Mouse (Mus musculus) CD4-positive, CD25-positive, alpha-beta regulatory T cell, adult 2 months (primary cell): ENCODE results near the gene Enpep.
A peak's percentile ranks its signal among the peaks of the same experiment; 100 is the strongest.

ENCODE experiments used
- DNase-seq: peaks from one replicate; pipeline ENCODE4 v3.0.0-alpha.2; 2012; ENCODE audit warnings: low read depth, low spot score

Gene Enpep

DNA sequence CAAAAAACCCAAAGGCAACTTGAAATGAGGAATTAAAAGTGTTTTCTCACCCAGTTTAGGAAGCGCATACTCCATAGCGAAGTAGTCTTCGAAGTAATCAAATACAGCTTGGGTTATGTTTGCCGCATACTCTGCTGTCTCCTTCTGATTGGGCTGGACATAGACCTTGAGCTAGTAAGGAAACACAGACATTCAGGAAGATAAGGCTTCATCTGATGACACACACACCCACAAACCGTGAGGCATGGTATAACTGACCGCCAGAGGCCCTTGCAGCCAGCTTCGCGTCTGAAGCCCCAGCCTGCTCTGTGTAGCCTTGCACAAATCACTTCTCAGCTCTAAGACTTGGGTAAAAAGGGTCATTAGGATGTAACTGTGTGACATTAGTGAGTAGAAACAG lies 20.0 kb downstream of the Enpep start:
- DNase-seq: no peak

GRCm38 (mm10) chr3:129311951-129312350 lies 20.6 kb downstream of the Enpep start:
- no peak for DNase-seq

DNA sequence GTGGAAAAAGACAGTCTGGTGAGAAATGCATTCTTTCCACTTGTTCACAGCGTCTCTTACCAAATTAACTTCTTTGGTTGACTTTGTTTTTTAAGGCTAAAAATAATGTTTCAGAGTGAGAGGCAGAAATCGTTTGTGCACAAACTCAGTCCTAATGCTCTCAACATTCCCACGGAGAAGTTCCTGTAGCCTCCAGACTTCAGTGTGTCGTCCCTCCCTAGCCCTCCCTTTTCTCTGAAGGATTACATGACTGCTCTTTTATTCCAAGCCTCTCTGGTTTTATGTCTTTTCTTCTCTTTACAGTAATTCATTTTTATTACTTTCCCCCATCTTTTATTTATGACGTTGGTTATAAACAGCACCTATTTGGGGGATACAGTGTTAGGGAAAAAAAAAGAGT lies 22.6 kb downstream of the Enpep start:
- DNase-seq: no peak

GRCm38 (mm10) chr3:129308876-129309275 lies 23.6 kb downstream of the Enpep start:
- no peak for DNase-seq

GRCm38 (mm10) chr3:129308102-129308752 lies 24.3 kb downstream of the Enpep start:
- peak; percentile 77 for DNase-seq

- peak; percentile 62 for DNase-seq
Observed at GRCm38 (mm10) chr3:129303941-129304340, 28.6 kb downstream of the Enpep start.

- DNase-seq: peak; percentile 65
Observed at GRCm38 (mm10) chr3:129299874-129300273, 32.6 kb downstream of the Enpep start.

DNA sequence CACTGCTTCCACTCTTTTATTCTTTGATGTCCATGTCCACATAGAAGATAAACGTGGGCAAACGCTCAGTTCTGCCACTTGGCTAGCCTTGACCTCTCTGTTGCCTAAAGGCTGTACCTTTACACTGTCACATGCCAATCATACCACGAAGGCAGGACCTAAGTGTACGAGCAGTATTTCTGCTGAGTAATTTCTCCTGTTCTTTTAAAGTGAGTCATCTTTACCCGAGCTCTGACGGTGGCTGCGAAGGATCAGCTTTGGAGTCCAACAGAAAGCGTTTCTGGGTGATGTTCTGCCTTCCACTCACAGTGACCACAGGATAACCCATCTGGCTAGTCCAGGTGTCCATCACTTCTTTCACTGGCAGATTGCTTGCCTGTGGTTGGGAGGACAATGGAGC lies 33.9 kb downstream of the Enpep start:
- no peak for DNase-seq

DNA sequence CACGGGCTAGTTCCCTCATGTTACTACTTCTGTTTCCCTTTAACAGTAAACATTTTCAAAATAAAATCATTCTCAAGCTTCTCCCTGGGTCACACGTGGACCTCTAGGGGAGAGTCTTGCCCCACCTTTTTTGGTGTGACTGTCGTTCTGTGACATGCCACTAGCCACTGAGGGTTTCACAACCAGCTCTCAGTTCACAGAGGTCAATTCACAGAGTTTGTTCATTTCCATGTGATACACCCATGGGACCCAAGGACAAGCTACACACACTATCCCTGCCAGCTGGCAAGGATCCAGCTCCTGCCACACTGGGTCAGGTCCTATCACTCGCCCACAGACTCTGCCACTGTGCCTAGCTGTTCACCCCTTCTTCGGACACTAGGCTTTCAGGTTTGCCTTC lies 35.5 kb downstream of the Enpep start:
- no peak for DNase-seq

DNA sequence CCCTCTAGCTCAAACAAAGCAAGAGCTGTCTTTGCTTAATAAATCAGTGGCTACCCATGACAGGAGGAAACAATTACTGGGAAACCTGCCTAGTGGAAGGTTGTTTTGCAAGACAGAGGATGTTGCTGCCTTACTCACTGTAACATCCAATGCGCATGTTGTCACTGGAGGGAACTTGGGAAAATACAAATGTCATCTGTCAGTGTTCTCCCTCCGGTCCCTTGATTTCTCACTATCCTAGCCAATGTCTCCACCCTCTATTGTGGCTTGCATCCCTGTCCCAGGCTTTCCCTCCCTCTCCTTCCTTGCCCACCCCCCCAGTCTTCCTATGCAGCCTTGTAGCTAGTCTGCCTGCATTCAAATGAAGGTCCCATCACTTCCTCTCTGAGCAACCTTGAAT lies 36.6 kb downstream of the Enpep start:
- DNase-seq: no peak

- DNase-seq: no peak
Observed at GRCm38 (mm10) chr3:129289536-129289935, 43.0 kb downstream of the Enpep start.

- no peak for DNase-seq
Observed at GRCm38 (mm10) chr3:129287140-129287539, 45.4 kb downstream of the Enpep start.

GRCm38 (mm10) chr3:129286426-129286825 lies 46.1 kb downstream of the Enpep start:
- no peak for DNase-seq

GRCm38 (mm10) chr3:129284326-129284725 lies 48.2 kb downstream of the Enpep start:
- DNase-seq: no peak

- no peak for DNase-seq
Observed at GRCm38 (mm10) chr3:129279441-129279840, 53.1 kb downstream of the Enpep start.

GRCm38 (mm10) chr3:129273156-129273831 lies 59.2 kb downstream of the Enpep start:
- DNase-seq: no peak

DNA sequence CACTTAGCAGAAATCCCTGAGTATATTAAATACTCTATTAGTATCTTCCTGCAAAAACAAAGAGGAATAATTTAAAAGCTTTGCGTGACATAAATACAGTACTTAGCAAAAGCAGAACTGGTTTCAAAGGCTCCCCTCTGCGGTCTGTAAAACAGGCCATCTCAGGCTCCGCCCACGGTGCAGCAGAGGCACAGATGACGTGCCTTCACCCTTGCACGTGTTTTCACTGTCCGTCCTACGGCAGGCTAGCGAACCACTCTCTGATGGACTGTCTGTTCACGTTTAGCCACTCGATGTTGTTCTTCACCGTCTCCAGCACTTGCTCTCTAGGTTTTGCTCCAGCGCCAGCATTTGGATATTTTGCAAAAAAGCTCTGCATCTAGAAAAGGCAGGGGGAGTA lies 62.5 kb downstream of the Enpep start:
- peak; percentile 5 for DNase-seq

DNA sequence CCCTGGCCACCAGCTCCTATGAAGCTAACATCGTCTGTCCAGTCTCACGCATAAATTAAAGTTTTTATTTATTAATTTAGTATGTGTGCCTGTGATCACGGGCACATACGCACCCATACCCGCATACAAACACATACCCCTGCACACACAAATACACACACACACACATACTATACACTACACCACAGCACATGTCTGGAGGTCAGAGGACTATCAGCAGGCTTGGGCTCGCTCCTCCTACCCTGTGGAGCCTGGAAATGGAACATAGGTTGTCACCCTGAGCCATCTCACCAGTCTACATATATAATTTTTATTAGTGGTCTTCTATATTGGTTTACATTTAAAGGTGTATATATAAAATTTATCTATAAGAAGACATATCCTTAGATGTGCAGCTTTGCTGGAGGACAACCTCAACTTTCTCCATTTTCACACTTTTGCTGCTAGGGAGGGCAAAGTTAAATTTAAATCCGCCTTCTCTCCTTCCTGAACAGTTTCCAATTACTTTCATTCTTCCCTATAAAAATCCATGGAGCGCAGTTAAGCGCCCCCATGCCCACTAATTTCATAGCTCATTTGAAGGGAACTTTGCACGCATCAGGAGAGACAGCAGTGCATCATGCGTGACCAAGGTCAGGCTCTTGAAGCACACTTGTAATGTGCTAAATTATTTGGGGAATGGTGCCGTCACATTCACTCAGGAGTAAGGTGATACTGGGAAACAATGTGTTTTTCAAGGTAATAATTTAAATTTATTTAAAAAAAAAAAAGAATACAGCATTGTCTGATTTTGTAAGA lies 63.4 kb downstream of the Enpep start:
- DNase-seq: no peak

DNA sequence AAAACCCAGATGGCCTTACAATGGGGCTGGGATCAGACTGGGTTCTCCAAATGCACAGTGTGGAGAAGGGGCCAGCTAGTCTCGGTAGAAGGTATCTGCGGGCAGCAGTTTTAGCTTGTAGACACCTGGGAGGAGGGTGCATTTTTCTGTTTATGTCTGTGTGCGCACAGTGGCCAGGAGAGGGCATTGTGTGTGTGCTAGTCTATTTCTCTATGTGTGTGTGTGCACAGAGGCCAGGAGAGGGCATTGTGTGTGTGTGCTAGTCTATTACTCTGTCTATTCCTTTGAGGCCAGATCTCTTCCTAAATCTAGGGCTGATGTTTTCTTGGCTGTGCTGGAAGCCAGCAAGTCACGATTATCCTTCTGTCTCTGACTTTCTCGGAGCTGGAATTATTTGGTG lies 74.0 kb downstream of the Enpep start:
- DNase-seq: no peak

GRCm38 (mm10) chr3:129256766-129257165 lies 75.8 kb downstream of the Enpep start:
- no peak for DNase-seq

GRCm38 (mm10) chr3:129256283-129256682 lies 76.2 kb downstream of the Enpep start:
- DNase-seq: no peak

DNA sequence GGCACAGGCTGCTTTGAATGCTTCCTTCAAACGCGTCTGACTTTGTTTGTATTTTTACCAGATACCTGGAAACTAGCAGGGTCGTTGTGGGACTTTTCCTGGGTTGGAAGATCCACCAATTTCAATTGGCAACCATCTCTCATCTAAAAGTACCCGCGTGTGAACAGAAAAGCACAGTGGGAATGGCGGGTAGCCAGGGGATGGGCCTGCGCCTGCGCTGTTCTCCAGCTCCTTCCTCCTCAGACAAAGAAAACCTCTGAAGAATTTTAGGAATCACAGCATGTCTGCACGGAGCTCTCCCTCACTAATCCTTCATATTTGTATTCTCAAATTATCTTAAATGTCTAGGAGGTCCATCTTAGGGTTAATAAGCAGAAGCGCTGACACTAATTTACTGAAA lies 78.3 kb downstream of the Enpep start:
- DNase-seq: no peak

DNA sequence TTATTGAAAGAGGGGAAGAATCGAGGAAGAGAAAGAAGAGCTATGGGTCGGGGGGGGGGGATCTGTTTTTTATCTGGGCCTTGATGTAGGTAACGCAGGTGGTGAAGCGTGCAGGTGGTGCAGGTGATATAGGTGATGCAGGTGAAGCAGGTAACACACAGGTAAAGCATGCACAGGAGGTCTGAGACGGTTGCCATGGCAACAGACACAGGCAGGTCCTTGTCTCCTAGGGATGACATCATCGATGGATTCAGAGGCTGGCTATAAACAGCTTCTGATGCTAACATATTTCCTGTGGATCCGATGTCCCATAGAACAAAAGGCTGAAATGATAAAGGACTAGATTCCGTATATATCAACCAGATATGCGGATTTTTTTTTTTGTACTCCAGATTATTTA lies 81.5 kb downstream of the Enpep start:
- DNase-seq: no peak
